Mouse (Mus musculus) effector memory CD4-positive, alpha-beta T cell, adult 7 months (primary cell): Measurements from ENCODE around the gene Grip1. TPM values are rescaled to one million over a fixed set of nuclear protein-coding genes. Genes with fewer than 3 reads are reported as not detected.

Experiments
- polyA plus RNA-seq: library from polyadenylated mRNA; unstranded; fragments of 100-300 nt; shearing (Covaris generic); gene quantifications from one replicate; pipeline ENCODE4 v1.2.1, GENCODE M21; 2017

The Grip1 gene
- 0.21 TPM for polyA plus RNA-seq

GRCm38 (mm10) chr10:119453431-119454105 lies at the start of gene Grip1:
Gene Grip1, plus strand, starts transcription at chr10:119453830.

GRCm38 (mm10) chr10:120112507-120113396 lies 659.1 kb downstream of the Grip1 start, which contains the start of gene Helb:
Gene Helb, minus strand, starts transcription at chr10:120112987.

Other genes with a start within 250 kb of the Grip1 start
- 71.8 TPM for gene Cand1, start 213.8 kb upstream of the Grip1 start, polyA plus RNA-seq